Mouse (Mus musculus): ENCODE data around the gene Tmem56. TPM values are rescaled to one million over a fixed set of nuclear protein-coding genes. Genes with fewer than 3 reads are reported as not detected.

The Tmem56 gene
- polyA plus RNA-seq, 1 experiment from 2014 or later = 24.1 TPM

DNA sequence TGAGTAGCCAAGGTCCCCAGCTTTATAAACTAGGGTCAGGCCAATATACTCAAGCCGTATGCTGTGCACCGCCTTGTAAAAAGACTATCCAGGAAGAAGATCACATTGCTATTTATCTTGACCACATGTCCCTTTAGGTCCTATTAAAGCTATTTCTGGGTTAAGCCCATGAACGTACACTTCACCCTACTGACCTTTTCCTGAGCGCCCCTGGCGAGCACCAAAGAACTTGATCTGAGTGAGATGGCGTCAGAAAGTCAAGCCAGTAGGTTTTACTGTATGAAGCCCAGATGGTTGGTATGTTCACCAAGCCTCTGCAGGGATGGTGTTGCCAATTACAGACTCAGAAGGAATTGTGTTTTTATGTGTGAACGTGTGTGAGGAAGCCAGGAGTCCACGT, 26.8 kb downstream of the Tmem56 start:
- Histone ChIP-seq H3K27ac (ENCODE audit: low read depth) (no peak overlapping the region), H3K9ac (replicated peaks) (no peak overlapping the region), H3K4me1 (ENCODE audit: insufficient read depth) (peaks cover 33% of the 10 kb centered on the region), H3K36me3 (replicated peaks; ENCODE audit: insufficient read depth, low read length) (peaks cover 4% of the 10 kb centered on the region; the same call in 1 of the 2 replicates), H3K4me3 (ENCODE audit: low read depth, low read length) (no peak overlapping the region), H3K4me2 (ENCODE audit: low read depth, low read length) (no peak overlapping the region), H3K27me3 (ENCODE audit: insufficient read depth, low read length) (no peaks in the 10 kb centered on the region), H3K9me3 (ENCODE audit: low read length) (no peaks in the 10 kb centered on the region)
- 88% methylated on average over 8 of the region's 8 CpGs for WGBS (ENCODE audit: insufficient replicate concordance)
- DNase-seq (no peak), ATAC-seq (no peak)
- TF ChIP-seq CTCF (IDR thresholded peaks at IDR 0.05; ENCODE audit: low read depth) (no peak), EP300 (IDR thresholded peaks at IDR 0.05; ENCODE audit: low read depth) (no peak)

GRCm38 (mm10) chr3:121255501-121255900, 27.4 kb downstream of the Tmem56 start:
- DNase-seq (no peak), ATAC-seq (no peak)
- WGBS (ENCODE audit: insufficient replicate concordance) = 85% methylated on average over 7 of the region's 7 CpGs
- Histone ChIP-seq H3K9me3 (ENCODE audit: low read length) (no peaks in the 10 kb centered on the region), H3K27ac (ENCODE audit: low read depth) (no peak overlapping the region), H3K9ac (replicated peaks) (no peak overlapping the region), H3K4me1 (ENCODE audit: insufficient read depth) (peaks cover 27% of the 10 kb centered on the region), H3K27me3 (ENCODE audit: insufficient read depth, low read length) (no peaks in the 10 kb centered on the region), H3K36me3 (replicated peaks; ENCODE audit: insufficient read depth, low read length) (peaks cover 4% of the 10 kb centered on the region; the same call in 1 of the 2 replicates), H3K4me3 (ENCODE audit: low read depth, low read length) (no peak overlapping the region), H3K4me2 (ENCODE audit: low read depth, low read length) (no peak overlapping the region)
- TF ChIP-seq EP300 (IDR thresholded peaks at IDR 0.05; ENCODE audit: low read depth) (no peak), CTCF (IDR thresholded peaks at IDR 0.05; ENCODE audit: low read depth) (no peak)

GRCm38 (mm10) chr3:121250576-121251433, 32.1 kb downstream of the Tmem56 start:
- H3K9me3 ChIP-seq (ENCODE audit: low read length) = no peaks in the 10 kb centered on the region
- no peak overlapping the region for H3K27ac ChIP-seq (ENCODE audit: low read depth)
- ATAC-seq (no peak), DNase-seq (no peak)
- TF ChIP-seq CTCF (IDR thresholded peaks at IDR 0.05; ENCODE audit: low read depth) (no peak), EP300 (IDR thresholded peaks at IDR 0.05; ENCODE audit: low read depth) (no peak)
- H3K9ac ChIP-seq (replicated peaks) = no peak overlapping the region
- no peak overlapping the region for H3K4me2 ChIP-seq (ENCODE audit: low read depth, low read length)
- H3K4me3 ChIP-seq (ENCODE audit: low read depth, low read length) = no peak overlapping the region
- 0 out of 2 replicates have a peak, but pooled peaks cover 5% of the 10 kb centered on the region for H3K4me1 ChIP-seq (ENCODE audit: insufficient read depth)
- WGBS (ENCODE audit: insufficient replicate concordance) = 75% methylated on average over 19 of the region's 19 CpGs
- H3K27me3 ChIP-seq (ENCODE audit: insufficient read depth, low read length) = no peaks in the 10 kb centered on the region
- H3K36me3 ChIP-seq (replicated peaks; ENCODE audit: insufficient read depth, low read length) = peaks cover 6% of the 10 kb centered on the region

DNA sequence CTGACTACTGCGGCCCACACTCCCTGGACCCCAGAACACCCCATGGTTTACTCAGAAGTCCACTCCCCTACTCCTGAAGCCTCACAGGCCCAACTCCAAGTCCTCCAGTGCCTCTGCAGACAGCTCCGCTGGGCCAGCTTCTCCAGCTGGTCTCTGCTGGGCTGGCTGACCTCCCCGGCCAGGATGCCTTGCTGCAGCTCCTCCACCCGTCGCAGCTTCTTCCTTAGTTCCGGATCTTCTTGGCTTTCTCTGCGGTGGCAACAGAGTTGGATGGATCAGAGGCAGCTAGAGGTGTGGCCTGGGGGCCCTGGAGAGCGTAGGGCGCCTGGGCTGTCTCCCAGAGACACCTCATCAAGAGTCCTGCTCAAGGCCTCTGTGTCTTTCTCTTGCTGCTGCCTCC, 32.9 kb downstream of the Tmem56 start:
- no peak for DNase-seq
- no peaks in the 10 kb centered on the region for H3K4me1 ChIP-seq (ENCODE audit: insufficient read depth)
- no peaks in the 10 kb centered on the region for H3K27me3 ChIP-seq (ENCODE audit: insufficient read depth, low read length)
- no peak overlapping the region for H3K9ac ChIP-seq (replicated peaks)
- TF ChIP-seq CTCF (IDR thresholded peaks at IDR 0.05; ENCODE audit: low read depth) (no peak), EP300 (IDR thresholded peaks at IDR 0.05; ENCODE audit: low read depth) (no peak)
- no peak overlapping the region for H3K4me3 ChIP-seq (ENCODE audit: low read depth, low read length)
- no peaks in the 10 kb centered on the region for H3K9me3 ChIP-seq (ENCODE audit: low read length)
- peaks cover 6% of the 10 kb centered on the region for H3K36me3 ChIP-seq (replicated peaks; ENCODE audit: insufficient read depth, low read length)
- no peak overlapping the region for H3K4me2 ChIP-seq (ENCODE audit: low read depth, low read length)
- 83% methylated on average over 9 of the region's 9 CpGs for WGBS (ENCODE audit: insufficient replicate concordance)
- no peak for ATAC-seq
- peak overlapping the region; percentile 6; the same call in 1 of the 2 replicates for H3K27ac ChIP-seq (ENCODE audit: low read depth)

GRCm38 (mm10) chr3:121242941-121243340, 40.0 kb downstream of the Tmem56 start:
- Histone ChIP-seq H3K36me3 (replicated peaks; ENCODE audit: insufficient read depth, low read length) (no peaks in the 10 kb centered on the region), H3K27ac (ENCODE audit: low read depth) (no peak overlapping the region), H3K9me3 (ENCODE audit: low read length) (no peaks in the 10 kb centered on the region), H3K4me1 (ENCODE audit: insufficient read depth) (no peaks in the 10 kb centered on the region), H3K27me3 (ENCODE audit: insufficient read depth, low read length) (no peaks in the 10 kb centered on the region), H3K4me3 (ENCODE audit: low read depth, low read length) (no peak overlapping the region), H3K4me2 (ENCODE audit: low read depth, low read length) (no peak overlapping the region), H3K9ac (replicated peaks) (no peak overlapping the region)
- DNase-seq (peak; percentile 15), ATAC-seq (peak; percentile 62)
- no peak for TF ChIP-seq EP300 (IDR thresholded peaks at IDR 0.05; ENCODE audit: low read depth)
- TF ChIP-seq CTCF (IDR thresholded peaks at IDR 0.05; ENCODE audit: low read depth) = no peak
- 35% methylated on average over 4 of the region's 4 CpGs for WGBS (ENCODE audit: insufficient replicate concordance)

- peak; percentile 9 for DNase-seq
- H3K36me3 ChIP-seq (replicated peaks; ENCODE audit: insufficient read depth, low read length) = no peaks in the 10 kb centered on the region
- no peaks in the 10 kb centered on the region for H3K9me3 ChIP-seq (ENCODE audit: low read length)
- no peak overlapping the region for H3K4me2 ChIP-seq (ENCODE audit: low read depth, low read length)
- no peak overlapping the region for H3K9ac ChIP-seq (replicated peaks)
- H3K27me3 ChIP-seq (ENCODE audit: insufficient read depth, low read length) = no peaks in the 10 kb centered on the region
- no peak for TF ChIP-seq EP300 (IDR thresholded peaks at IDR 0.05; ENCODE audit: low read depth)
- no peak for TF ChIP-seq CTCF (IDR thresholded peaks at IDR 0.05; ENCODE audit: low read depth)
- WGBS (ENCODE audit: insufficient replicate concordance) = 57% methylated on average over 9 of the region's 9 CpGs
- H3K27ac ChIP-seq (ENCODE audit: low read depth) = no peak overlapping the region
- H3K4me3 ChIP-seq (ENCODE audit: low read depth, low read length) = no peak overlapping the region
- H3K4me1 ChIP-seq (ENCODE audit: insufficient read depth) = no peaks in the 10 kb centered on the region
- no peak for ATAC-seq
Observed at GRCm38 (mm10) chr3:121242111-121242936, 40.6 kb downstream of the Tmem56 start.

Measured in liver, postnatal 0 days (tissue).